Mouse (Mus musculus): Measurements from ENCODE around the gene Rngtt. TPM values are rescaled to one million over a fixed set of nuclear protein-coding genes. Genes with fewer than 3 reads are reported as not detected.

Rngtt gene
- polyA plus RNA-seq, 3 experiments from 2014 or later, result 59.7 to 63.1 (median 61.0) TPM

DNA sequence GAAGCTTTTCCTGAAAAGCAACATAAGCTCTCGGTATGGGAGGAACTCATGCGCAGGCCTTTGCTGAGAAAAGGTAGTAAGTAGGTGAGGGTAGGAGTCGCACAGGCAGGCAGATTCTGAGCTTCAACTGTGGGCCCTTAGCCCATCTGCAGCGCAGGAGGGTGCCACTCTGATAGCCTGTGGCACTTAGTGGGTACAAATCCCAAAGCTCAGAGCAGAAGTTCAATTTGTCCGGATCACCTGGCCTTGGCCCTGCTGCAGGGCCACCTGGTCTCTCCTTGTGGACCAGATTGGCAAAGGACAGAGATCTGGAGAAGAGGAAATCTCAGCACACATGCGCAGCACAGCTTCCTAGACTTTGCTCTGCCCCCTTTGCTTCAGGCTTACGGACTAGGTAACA is 210.1 kb downstream of the Rngtt start:
- ATAC-seq, result no peak

- no peak for ATAC-seq
Observed at GRCm38 (mm10) chr4:33520938-33521337, 210.8 kb downstream of the Rngtt start.

DNA sequence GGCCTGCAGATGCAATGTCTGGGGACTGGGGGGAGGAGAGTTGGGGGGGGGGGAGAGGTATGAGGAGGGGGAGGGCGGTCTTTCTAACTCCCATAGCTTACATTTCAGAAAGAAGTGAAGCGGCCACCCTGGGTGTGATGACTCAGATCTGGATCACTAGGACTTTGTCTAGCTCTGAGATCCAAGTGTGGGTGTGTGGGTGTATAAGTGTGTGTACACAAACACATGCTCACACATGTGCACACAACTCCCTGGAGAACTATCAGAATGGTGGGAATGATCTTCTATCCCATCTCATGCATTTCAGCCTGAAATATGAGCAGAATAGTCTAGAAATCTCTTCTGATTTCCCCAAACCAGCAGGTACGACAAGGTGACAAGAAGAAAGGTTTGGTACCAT is 213.7 kb downstream of the Rngtt start:
- no peak for ATAC-seq

DNA sequence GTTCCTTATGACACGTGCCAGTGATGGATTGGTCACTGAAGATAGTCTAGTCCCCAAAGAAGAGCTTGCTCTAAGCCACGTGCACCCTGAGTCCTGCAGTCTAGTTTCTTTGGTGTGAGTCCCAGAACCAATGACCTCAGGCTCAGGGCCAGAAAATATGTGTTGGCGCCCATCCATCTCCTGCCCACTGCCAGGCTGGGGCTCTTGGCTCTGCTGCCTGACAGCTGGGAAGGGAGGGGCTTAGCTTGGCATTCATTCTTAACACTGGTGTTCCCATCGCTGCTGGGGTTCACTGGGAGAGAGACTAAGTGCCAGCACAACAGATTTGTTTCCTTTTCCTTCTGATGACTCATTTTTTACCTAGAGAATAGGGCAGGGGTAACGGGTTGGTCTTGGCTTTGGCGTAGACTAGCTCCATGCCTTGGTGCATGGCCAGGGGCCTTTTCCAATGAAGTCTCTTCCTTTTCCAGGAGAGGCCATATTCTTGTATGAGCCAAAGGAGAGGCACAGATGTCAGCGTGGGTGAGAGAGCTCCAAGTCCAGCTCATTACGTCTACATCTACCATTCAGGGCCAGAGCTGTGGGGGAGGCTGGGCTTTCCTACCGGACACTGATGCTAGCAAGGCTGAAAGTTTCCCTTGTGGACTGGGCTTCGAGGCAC is 214.5 kb downstream of the Rngtt start:
- ATAC-seq, result no peak

DNA sequence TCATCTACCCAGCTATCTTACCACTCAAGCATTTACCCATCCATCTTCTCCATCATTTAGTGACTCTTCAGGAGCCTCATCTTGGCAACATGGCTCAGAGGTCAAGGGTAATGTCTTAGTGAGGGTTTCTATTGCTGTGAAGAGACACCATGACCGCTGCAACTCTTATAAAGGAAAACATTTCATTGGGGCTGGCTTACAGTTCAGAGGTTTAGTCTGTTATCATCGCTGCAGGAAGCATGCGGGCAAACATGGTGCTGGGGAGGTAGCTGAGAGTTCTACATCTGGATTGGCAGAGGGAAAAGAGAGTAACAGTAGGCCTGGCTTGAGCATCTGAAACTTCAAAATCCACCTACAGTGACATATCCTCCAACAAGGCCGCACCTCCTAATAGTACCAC is 215.2 kb downstream of the Rngtt start:
- ATAC-seq, result no peak

GRCm38 (mm10) chr4:33526092-33526491 is 216.0 kb downstream of the Rngtt start:
- no peak for ATAC-seq

GRCm38 (mm10) chr4:33526675-33527074 is 216.6 kb downstream of the Rngtt start:
- ATAC-seq, result no peak

DNA sequence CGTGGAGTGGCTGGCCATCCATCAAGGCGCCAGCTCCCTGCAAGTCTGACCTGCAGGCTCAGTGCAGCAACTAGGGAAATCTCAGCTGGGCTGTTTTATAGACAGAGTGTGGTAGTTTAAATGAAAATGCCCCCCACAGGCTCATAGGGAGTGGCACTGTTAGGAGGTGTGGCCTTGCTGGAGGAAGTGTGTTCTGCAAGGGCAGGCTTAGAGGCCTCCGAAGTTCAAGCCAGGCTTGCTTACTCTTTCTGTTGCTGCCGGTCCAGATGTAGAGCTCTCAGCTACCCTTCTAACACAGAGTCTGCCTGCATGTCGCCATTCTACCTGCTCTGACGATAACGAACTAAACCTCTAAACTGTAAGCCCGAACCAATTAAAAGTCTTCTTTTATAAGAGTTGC is 222.5 kb downstream of the Rngtt start:
- no peak for ATAC-seq

DNA sequence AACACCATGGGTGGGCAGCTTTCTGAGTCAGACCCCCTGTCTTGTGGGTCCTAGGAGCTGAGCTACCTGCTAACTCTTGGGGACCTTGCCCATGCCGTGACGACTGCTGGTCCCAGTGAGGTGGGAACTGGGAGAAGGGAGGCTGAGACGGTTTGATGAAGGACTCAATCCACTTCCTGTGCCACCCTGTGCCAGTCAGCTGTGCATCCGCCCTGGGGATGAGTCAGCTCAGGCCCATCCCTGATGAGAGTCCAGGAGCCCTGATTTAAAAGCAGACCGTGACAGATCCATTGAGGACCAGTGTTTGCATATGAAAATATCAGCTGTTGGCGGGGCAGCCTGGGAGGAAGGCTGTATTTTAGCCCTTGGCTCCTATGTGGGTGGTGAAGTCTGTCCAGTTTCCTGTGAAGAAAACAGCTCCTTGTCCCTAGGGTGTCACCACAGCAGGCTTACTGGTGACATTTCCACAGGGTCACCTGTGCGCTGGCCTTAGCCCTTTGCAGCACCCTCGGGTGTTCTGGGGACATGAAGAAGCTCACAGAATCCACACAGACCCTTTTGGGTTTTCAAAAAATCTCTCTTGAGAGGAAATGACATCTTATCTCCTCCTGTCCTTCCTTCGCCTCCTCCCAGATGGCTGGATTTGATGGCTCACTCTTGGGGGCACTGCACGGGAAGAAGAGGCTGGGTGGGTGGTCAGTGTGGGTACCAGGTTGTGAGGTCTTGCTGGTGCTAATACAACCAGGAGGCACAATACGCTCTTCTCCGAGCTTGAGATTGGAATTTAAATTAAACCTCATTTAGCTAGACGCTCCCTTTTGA is 234.9 kb downstream of the Rngtt start:
- no peak for ATAC-seq

- ATAC-seq, result no peak
Observed at GRCm38 (mm10) chr4:33545577-33545879, 235.4 kb downstream of the Rngtt start.

DNA sequence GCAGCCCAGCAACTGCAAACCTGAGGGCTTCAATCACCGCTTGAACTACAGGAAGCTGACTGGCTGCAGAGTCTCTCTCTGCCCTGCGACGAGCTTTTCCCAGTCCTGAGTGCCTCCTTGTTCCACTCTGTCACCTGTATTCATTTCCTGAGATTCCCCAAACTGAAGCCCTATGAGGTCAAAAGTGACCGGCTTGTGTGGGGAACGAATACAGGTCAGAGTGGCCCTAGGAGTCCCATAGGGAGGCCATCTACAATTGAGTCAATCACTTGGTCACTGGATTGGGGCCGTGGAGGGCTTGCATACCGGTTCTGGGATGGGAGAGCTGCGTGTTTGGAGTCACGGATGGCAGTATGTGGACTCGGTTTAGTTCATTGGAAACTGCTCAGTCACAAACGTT is 236.2 kb downstream of the Rngtt start:
- no peak for ATAC-seq

GRCm38 (mm10) chr4:33547315-33547929 is 237.3 kb downstream of the Rngtt start:
- ATAC-seq, result no peak

DNA sequence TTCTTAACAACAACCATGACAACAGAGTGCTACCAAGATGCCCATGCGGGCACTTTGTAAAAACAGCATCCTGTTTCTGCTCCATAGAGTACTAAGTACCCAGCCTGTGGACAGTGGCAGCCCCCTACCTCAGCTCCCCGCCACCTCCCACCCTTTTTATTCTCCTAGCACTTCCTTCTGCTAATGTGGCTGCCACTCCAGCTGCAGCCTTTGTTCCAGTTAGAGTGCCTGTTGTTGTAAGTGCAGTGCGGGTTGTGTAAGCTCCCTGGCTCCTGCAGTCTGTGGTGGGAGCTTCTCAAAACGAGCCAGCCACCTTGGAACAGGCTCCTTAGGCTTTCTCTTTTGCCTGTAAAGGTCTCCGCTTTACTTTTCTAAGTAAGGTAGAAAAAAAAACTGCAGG is 239.5 kb downstream of the Rngtt start:
- ATAC-seq, result no peak

Other genes with a start within 250 kb of the Rngtt start
- 10 to 100 TPM in 2 of 3 experiments, under 1 TPM in 1; 0.35 to 12.9 (median 12.9) TPM for gene Gabrr2, start 247.3 kb upstream of the Rngtt start, polyA plus RNA-seq (2017; shearing (Covaris generic))
- not detected for gene Gabrr1, start 177.8 kb upstream of the Rngtt start, polyA plus RNA-seq (2017; shearing (Covaris generic))
- gene Pm20d2, start 120.6 kb upstream of the Rngtt start, polyA plus RNA-seq (2017; shearing (Covaris generic)), result not detected
- 1 to 10 TPM; 1.4 to 4.2 (median 3.5) TPM for gene Srsf12, start 101.3 kb upstream of the Rngtt start, polyA plus RNA-seq (2017; shearing (Covaris generic))
- gene Pnrc1, start 20.1 kb upstream of the Rngtt start, polyA plus RNA-seq (2017; shearing (Covaris generic)), result 10 to 100 TPM; 55.0 to 86.9 (median 86.3) TPM

Measured in inflammation-experienced regulatory T-cells, adult 6 months (primary cell).